Mouse (Mus musculus) lung, postnatal 0 days (tissue): ENCODE measurements around the gene Tmem151a.

Experiments
- CTCF ChIP-seq: IDR thresholded peaks from 2 replicates; pipeline ENCODE4 v1.5.1; 2016; ENCODE audit warnings: antibody characterized with exemption, mild to moderate bottlenecking
- EP300 ChIP-seq: IDR thresholded peaks from 2 replicates; pipeline ENCODE4 v1.6.1; 2016; ENCODE audit warnings: antibody characterized with exemption, mild to moderate bottlenecking, control low read depth

GRCm38 (mm10) chr19:5072389-5073019, 12.8 kb downstream of the Tmem151a start:
- TF ChIP-seq EP300: no peak
- TF ChIP-seq CTCF: no peak
